16 mouse cellular contexts compared by ENCODE assay signal in genomic region chr5:143298391-143298790, GRCm38 (mm10). TPM values are rescaled to one million over a fixed set of nuclear protein-coding genes. Genes with fewer than 3 reads are reported as not detected.
DNase-seq lines count a peak whose midpoint lies in the region; ATAC-seq and TF ChIP-seq lines count a peak whose summit lies in the region.
"Had no signal": no experiment of that assay in that cellular context is flagged by ENCODE, and none has a peak within 500 bp of the region (broad histone marks: within the 10 kb centered on the region; RNA-seq: fewer than 3 reads in every experiment).

No protein-coding gene starts in this region.

- no peaks in the 10 kb centered on the region for H3K4me1 ChIP-seq in kidney, adult 2 months (ENCODE audit: control insufficient read depth, insufficient read depth, low read length)
- H3K4me1 ChIP-seq in midbrain, postnatal 0 days (ENCODE audit: insufficient read depth, low read length): peaks cover 4% of the 10 kb centered on the region; the same call in 1 of the 2 replicates
- peaks cover 3% of the 10 kb centered on the region for H3K4me1 ChIP-seq in midbrain, embryonic 10.5 days
- H3K4me1 ChIP-seq in G1E (ENCODE audit: insufficient read depth, low read depth, low read length): peaks cover 7% of the 10 kb centered on the region
- H3K4me1 ChIP-seq in small intestine, adult 2 months (ENCODE audit: control insufficient read depth, insufficient read depth, insufficient read length, low read length): no peaks in the 10 kb centered on the region
- H3K4me1 ChIP-seq: liver, embryonic 15.5 days had no signal

- 0 out of 2 replicates have a peak, but pooled peaks have one; percentile 20 for TF ChIP-seq CTCF in kidney, adult 2 months (conservative IDR thresholded peaks at IDR 0.05; ENCODE audit: insufficient read depth, insufficient read length, low read depth, low read length)
- peak; percentile 58 for TF ChIP-seq CTCF in midbrain, postnatal 0 days (IDR thresholded peaks at IDR 0.05)
- TF ChIP-seq CTCF in G1E (IDR thresholded peaks at IDR 0.05; ENCODE audit: low read depth, low read length): peak; percentile 21; the same call in 1 of the 2 replicates
- TF ChIP-seq CTCF in small intestine, adult 2 months (IDR thresholded peaks at IDR 0.05; ENCODE audit: extremely low read depth, insufficient read length, insufficient replicate concordance, low read depth, low read length): peak; percentile 33; the same call in 1 of the 2 replicates

- H3K36me3 ChIP-seq in kidney, adult 2 months (ENCODE audit: control insufficient read depth, insufficient read depth, low read length): no peaks in the 10 kb centered on the region
- H3K36me3 ChIP-seq in midbrain, postnatal 0 days (ENCODE audit: insufficient read depth, low read length): peaks cover 31% of the 10 kb centered on the region
- peaks cover 69% of the 10 kb centered on the region for H3K36me3 ChIP-seq in midbrain, embryonic 10.5 days
- peaks cover 84% of the 10 kb centered on the region for H3K36me3 ChIP-seq in G1E (replicated peaks)
- peaks cover 20% of the 10 kb centered on the region for H3K36me3 ChIP-seq in small intestine, adult 2 months (ENCODE audit: control insufficient read depth, insufficient read depth, low read length)

- H3K27me3 ChIP-seq in kidney, adult 2 months (replicated peaks; ENCODE audit: control insufficient read depth, insufficient read depth, low read length): no peaks in the 10 kb centered on the region
- H3K27me3 ChIP-seq in midbrain, postnatal 0 days (ENCODE audit: insufficient read depth, low read length): 0 out of 2 replicates have a peak, but pooled peaks cover 3% of the 10 kb centered on the region
- peaks cover 18% of the 10 kb centered on the region for H3K27me3 ChIP-seq in midbrain, embryonic 10.5 days (ENCODE audit: low read depth, poor library complexity, severe bottlenecking)
- no peaks in the 10 kb centered on the region for H3K27me3 ChIP-seq in G1E (ENCODE audit: insufficient read depth, low read length)
- peaks cover 4% of the 10 kb centered on the region for H3K27me3 ChIP-seq in small intestine, adult 2 months (ENCODE audit: control insufficient read depth, insufficient read depth, low read length)

- no peaks in the 10 kb centered on the region for H3K9me3 ChIP-seq in midbrain, postnatal 0 days (ENCODE audit: low read length)
- H3K9me3 ChIP-seq in midbrain, embryonic 10.5 days (replicated peaks): peaks cover 3% of the 10 kb centered on the region; the same call in 1 of the 2 replicates
- peaks cover 3% of the 10 kb centered on the region for H3K9me3 ChIP-seq in G1E (replicated peaks)
- H3K9me3 ChIP-seq: intestine, embryonic 15.5 days; liver, embryonic 15.5 days; stomach, embryonic 15.5 days had no signal

- H3K27ac ChIP-seq in kidney, adult 2 months (ENCODE audit: insufficient read depth, low read depth, low read length): no peak overlapping the region
- no peak overlapping the region for H3K27ac ChIP-seq in midbrain, postnatal 0 days (ENCODE audit: low read depth, low read length)
- H3K27ac ChIP-seq in midbrain, embryonic 10.5 days (replicated peaks): no peak overlapping the region
- H3K27ac ChIP-seq in small intestine, adult 2 months (ENCODE audit: insufficient read depth, low read depth, low read length): no peak overlapping the region
- H3K27ac ChIP-seq: intestine, embryonic 15.5 days; liver, embryonic 15.5 days; stomach, embryonic 15.5 days had no signal

- no peak overlapping the region for H3K4me2 ChIP-seq in midbrain, postnatal 0 days (ENCODE audit: low read depth, low read length, poor library complexity, severe bottlenecking)
- H3K4me2 ChIP-seq: intestine, embryonic 15.5 days; liver, embryonic 15.5 days; stomach, embryonic 15.5 days had no signal

- no peak for TF ChIP-seq POLR2A in kidney, adult 2 months (IDR thresholded peaks at IDR 0.05; ENCODE audit: low read depth, low read length)
- no peak for TF ChIP-seq POLR2A in small intestine, adult 2 months (IDR thresholded peaks at IDR 0.05; ENCODE audit: low read depth, low read length)

- ATAC-seq in midbrain, postnatal 0 days (ENCODE audit: low FRiP score): no peak
- ATAC-seq in G1E (ENCODE audit: extremely low read depth, insufficient number of reproducible peaks, low FRiP score, poor library complexity, severe bottlenecking): no peak
- ATAC-seq: forebrain, embryonic 16.5 days; intestine, embryonic 15.5 days had no signal

- H3K4me3 ChIP-seq in kidney, adult 2 months (ENCODE audit: insufficient read depth, low read depth, low read length): no peak overlapping the region
- no peak overlapping the region for H3K4me3 ChIP-seq in midbrain, postnatal 0 days (ENCODE audit: low read depth, low read length)
- H3K4me3 ChIP-seq in midbrain, embryonic 10.5 days: no peak overlapping the region
- H3K4me3 ChIP-seq in G1E (ENCODE audit: low read depth, low read length): no peak overlapping the region
- H3K4me3 ChIP-seq in small intestine, adult 2 months (ENCODE audit: low read depth, low read length): no peak overlapping the region
- H3K4me3 ChIP-seq: intestine, embryonic 15.5 days; liver, embryonic 15.5 days; stomach, embryonic 15.5 days had no signal

- 95% methylated on average over 7 of the region's 7 CpGs for WGBS in kidney, adult 2 months
- WGBS in midbrain, postnatal 0 days: 94% methylated on average over 7 of the region's 7 CpGs
- 94% methylated on average over 7 of the region's 7 CpGs for WGBS in midbrain, embryonic 10.5 days
- 93% methylated on average over 7 of the region's 7 CpGs for WGBS in small intestine, adult 2 months

- no peak overlapping the region for H3K9ac ChIP-seq in midbrain, postnatal 0 days (replicated peaks; ENCODE audit: low read length, poor library complexity, severe bottlenecking)
- H3K9ac ChIP-seq: intestine, embryonic 15.5 days; liver, embryonic 15.5 days; stomach, embryonic 15.5 days had no signal

- DNase-seq in kidney, adult 2 months: no peak
- no peak for DNase-seq in kidney, adult 11 months
- no peak for DNase-seq in midbrain, postnatal 0 days (ENCODE audit: low spot score)
- DNase-seq in midbrain, embryonic 10.5 days (ENCODE audit: low spot score): no peak
- no peak for DNase-seq in G1E (ENCODE audit: low spot score)
- DNase-seq in heart, adult 9 months (ENCODE audit: low spot score in 2 of 2): no peak
- no peak for DNase-seq in cerebellum, adult 11 months
- DNase-seq: adrenal gland, adult 8-10 months had no signal

RNA-seq across cellular contexts. Expression of gene Zfp853, which starts 5.0 kb away (rescaled TPM):
- polyA plus RNA-seq in kidney, adult 2 months (2012; rRNA removed): 0.99 and 1.1 TPM in 2 replicates
- total RNA-seq in midbrain, postnatal 0 days (2014; rRNA removed): 27.5 and 31.3 TPM in 2 replicates
- 0.62 and 0.81 TPM in 2 replicates for polyA plus RNA-seq in midbrain, postnatal 0 days (2015; fragmentation: Nextera tagmentation; extraction: Ambion mirVana)
- polyA plus RNA-seq in midbrain, embryonic 10.5 days (2016; fragmentation: Nextera tagmentation; extraction: Ambion mirVana): not detected in 2 replicates
- 0.63 TPM in 1 of 2 replicates, not detected in the other for total RNA-seq in G1E (2014; fragmentation: Nextera tagmentation)
- total RNA-seq in G1E (2017): 0.06 and 0.11 TPM in 2 replicates
- 0.03 and 0.10 TPM in 2 replicates for polyA plus RNA-seq in G1E (2012)
- polyA plus RNA-seq in small intestine, adult 2 months (2012; rRNA removed): 0.34 and 0.35 TPM in 2 replicates
- total RNA-seq: granulocyte monocyte progenitor cell, adult 5-6 weeks; megakaryocyte-erythroid progenitor cell, adult 5-6 weeks had no signal
- polyA plus RNA-seq: liver, embryonic 15.5 days had no signal

RNA-seq across cellular contexts. Expression of gene E130309D02Rik, which starts 16.8 kb away (rescaled TPM):
- polyA plus RNA-seq in kidney, adult 2 months (2012; rRNA removed): 17.9 and 18.1 TPM in 2 replicates
- 28.9 and 34.0 TPM in 2 replicates for total RNA-seq in midbrain, postnatal 0 days (2014; rRNA removed)
- 18.3 and 19.6 TPM in 2 replicates for polyA plus RNA-seq in midbrain, postnatal 0 days (2015; fragmentation: Nextera tagmentation; extraction: Ambion mirVana)
- polyA plus RNA-seq in midbrain, embryonic 10.5 days (2016; fragmentation: Nextera tagmentation; extraction: Ambion mirVana): 59.2 and 61.7 TPM in 2 replicates
- total RNA-seq in G1E (2014; fragmentation: Nextera tagmentation) (75.0 and 91.2 TPM in 2 replicates), G1E (2017) (18.0 and 19.4 TPM in 2 replicates)
- polyA plus RNA-seq in G1E (2012): 134 and 163 TPM in 2 replicates
- 19.8 and 28.2 TPM in 2 replicates for polyA plus RNA-seq in small intestine, adult 2 months (2012; rRNA removed)

RNA-seq across cellular contexts. Expression of gene Zfp316, which starts 28.6 kb away (rescaled TPM):
- polyA plus RNA-seq in kidney, adult 2 months (2012; rRNA removed): 4.5 and 6.4 TPM in 2 replicates
- 32.1 and 36.0 TPM in 2 replicates for total RNA-seq in midbrain, postnatal 0 days (2014; rRNA removed)
- 6.2 and 6.8 TPM in 2 replicates for polyA plus RNA-seq in midbrain, postnatal 0 days (2015; fragmentation: Nextera tagmentation; extraction: Ambion mirVana)
- 4.2 and 5.2 TPM in 2 replicates for polyA plus RNA-seq in midbrain, embryonic 10.5 days (2016; fragmentation: Nextera tagmentation; extraction: Ambion mirVana)
- total RNA-seq in G1E (2014; fragmentation: Nextera tagmentation): 2.4 and 3.6 TPM in 2 replicates
- total RNA-seq in G1E (2017): 3.4 and 3.7 TPM in 2 replicates
- polyA plus RNA-seq in G1E (2012): 8.2 and 9.6 TPM in 2 replicates
- 3.5 and 5.6 TPM in 2 replicates for polyA plus RNA-seq in small intestine, adult 2 months (2012; rRNA removed)

RNA-seq across cellular contexts. Expression of gene Zdhhc4, which starts 30.7 kb away (rescaled TPM):
- polyA plus RNA-seq in kidney, adult 2 months (2012; rRNA removed): 80.6 and 85.0 TPM in 2 replicates
- total RNA-seq in midbrain, postnatal 0 days (2014; rRNA removed): 70.8 and 93.0 TPM in 2 replicates
- polyA plus RNA-seq in midbrain, postnatal 0 days (2015; fragmentation: Nextera tagmentation; extraction: Ambion mirVana): 94.5 and 96.9 TPM in 2 replicates
- polyA plus RNA-seq in midbrain, embryonic 10.5 days (2016; fragmentation: Nextera tagmentation; extraction: Ambion mirVana): 64.8 and 72.9 TPM in 2 replicates
- 53.5 and 75.9 TPM in 2 replicates for total RNA-seq in G1E (2014; fragmentation: Nextera tagmentation)
- 45.6 and 45.8 TPM in 2 replicates for total RNA-seq in G1E (2017)
- polyA plus RNA-seq in G1E (2012): 47.5 and 68.7 TPM in 2 replicates
- 24.4 and 44.6 TPM in 2 replicates for polyA plus RNA-seq in small intestine, adult 2 months (2012; rRNA removed)

RNA-seq across cellular contexts. Expression of gene Grid2ip, which starts 58.7 kb away (rescaled TPM):
- polyA plus RNA-seq in kidney, adult 2 months (2012; rRNA removed): 0.13 TPM in 1 of 2 replicates, not detected in the other
- 2.3 and 2.8 TPM in 2 replicates for total RNA-seq in midbrain, postnatal 0 days (2014; rRNA removed)
- polyA plus RNA-seq in midbrain, postnatal 0 days (2015; fragmentation: Nextera tagmentation; extraction: Ambion mirVana): 0.33 and 0.60 TPM in 2 replicates
- 0.05 and 0.14 TPM in 2 replicates for polyA plus RNA-seq in midbrain, embryonic 10.5 days (2016; fragmentation: Nextera tagmentation; extraction: Ambion mirVana)
- total RNA-seq in G1E (2014; fragmentation: Nextera tagmentation) (not detected in 2 replicates), G1E (2017) (0.05 TPM in 1 of 2 replicates, not detected in the other)
- polyA plus RNA-seq in G1E (2012): 0.02 TPM in 1 of 2 replicates, not detected in the other
- polyA plus RNA-seq in small intestine, adult 2 months (2012; rRNA removed): 0.09 and 0.22 TPM in 2 replicates
- total RNA-seq: granulocyte monocyte progenitor cell, adult 5-6 weeks; heart, postnatal 25 days; megakaryocyte-erythroid progenitor cell, adult 5-6 weeks had no signal
- polyA plus RNA-seq: liver, embryonic 15.5 days had no signal
